Mouse (Mus musculus) lung, embryonic 16.5 days (tissue): ENCODE measurements around the gene Rnf19b. TPM values are rescaled to one million over a fixed set of nuclear protein-coding genes. Genes with fewer than 3 reads are reported as not detected.

ENCODE experiments used
- ATAC-seq: fragments of 200-750 bp; cut with Nextera tagmentation; 2 replicates; pipeline ENCODE4 v1.8.0; 2017; ENCODE audit warnings: low read depth, mild to moderate bottlenecking, moderate library complexity
- H3K27ac ChIP-seq: fragments of 300-500 bp; sonication (generic); 2 replicates; pipeline ENCODE4 v1.5.1; 2014; ENCODE audit warnings: mild to moderate bottlenecking, control low read depth, low read length
- H3K27me3 ChIP-seq: fragments of 300-500 bp; sonication (generic); 2 replicates; pipeline ENCODE4 v1.6.1; 2014; ENCODE audit warnings: low read depth, low read length, mixed read lengths; ENCODE audit not compliant: control insufficient read depth, insufficient read depth
- H3K36me3 ChIP-seq: fragments of 300-500 bp; sonication (generic); 2 replicates; pipeline ENCODE4 v1.6.1; 2014; ENCODE audit warnings: low read length; ENCODE audit not compliant: control insufficient read depth, insufficient read depth
- H3K4me1 ChIP-seq: fragments of 300-500 bp; sonication (generic); replicated peaks from 2 replicates; pipeline ENCODE4 v1.6.1; 2014; ENCODE audit warnings: low read length, mixed read lengths; ENCODE audit not compliant: control insufficient read depth, insufficient read depth
- H3K4me2 ChIP-seq: fragments of 300-500 bp; sonication (generic); 2 replicates; pipeline ENCODE4 v1.6.1; 2014; ENCODE audit warnings: low read depth, low read length, control low read depth
- H3K4me3 ChIP-seq: fragments of 300-500 bp; sonication (generic); 2 replicates; pipeline ENCODE4 v1.5.1; 2014; ENCODE audit warnings: mild to moderate bottlenecking, low read length, control low read depth
- H3K9ac ChIP-seq: fragments of 300-500 bp; sonication (generic); 2 replicates; pipeline ENCODE4 v1.6.1; 2014; ENCODE audit warnings: low read length, control low read depth
- H3K9me3 ChIP-seq: fragments of 300-500 bp; sonication (generic); 2 replicates; pipeline ENCODE4 v1.6.1; 2016; ENCODE audit warnings: low read length; ENCODE audit not compliant: control insufficient read depth
- WGBS: fragments of 180-500 bp; shearing (Covaris S2); extraction: QIAGEN DNeasy Blood & Tissue Kit; methylation state at CpG from one replicate; pipeline ENCODE4 v1.1.7; 2014; 5-methylcytosine and 5-hydroxymethylcytosine counted together
- polyA plus RNA-seq: library from polyadenylated mRNA; unstranded; fragments of >200 nt; fragmentation: Nextera tagmentation; extraction: Ambion mirVana; gene quantifications from 2 replicates; pipeline ENCODE4 v1.2.1, GENCODE M21; 2015

Rnf19b gene
- polyA plus RNA-seq, 1 experiment from 2014 or later = 7.1 TPM

GRCm38 (mm10) chr4:129049306-129050011 lies 8.6 kb upstream of the Rnf19b start:
- 5% methylated on average over 23 of the region's 23 CpGs for WGBS

GRCm38 (mm10) chr4:129050365-129050764 lies 7.7 kb upstream of the Rnf19b start:
- Histone ChIP-seq H3K4me1 (peaks cover 18% of the 10 kb centered on the region), H3K4me3 (no peak overlapping the region), H3K27me3 (peaks cover 39% of the 10 kb centered on the region), H3K9me3 (no peaks in the 10 kb centered on the region), H3K36me3 (no peaks in the 10 kb centered on the region), H3K27ac (no peak overlapping the region), H3K9ac (no peak overlapping the region), H3K4me2 (no peak overlapping the region)
- ATAC-seq = no peak
- 58% methylated on average over 4 of the region's 4 CpGs for WGBS

More at GRCm38 (mm10) chr4:129049306-129050011, 8.6 kb upstream of the Rnf19b start:
- H3K36me3 ChIP-seq = no peaks in the 10 kb centered on the region
- peaks cover 18% of the 10 kb centered on the region for H3K4me1 ChIP-seq
- peak overlapping the region; percentile 62 for H3K9ac ChIP-seq
- H3K9me3 ChIP-seq = no peaks in the 10 kb centered on the region
- no peak; the same call in none of the 2 replicates for ATAC-seq
- H3K4me2 ChIP-seq = peak overlapping the region; percentile 97
- peaks cover 39% of the 10 kb centered on the region for H3K27me3 ChIP-seq
- peak overlapping the region; percentile 46 for H3K4me3 ChIP-seq
- no peak overlapping the region for H3K27ac ChIP-seq

DNA sequence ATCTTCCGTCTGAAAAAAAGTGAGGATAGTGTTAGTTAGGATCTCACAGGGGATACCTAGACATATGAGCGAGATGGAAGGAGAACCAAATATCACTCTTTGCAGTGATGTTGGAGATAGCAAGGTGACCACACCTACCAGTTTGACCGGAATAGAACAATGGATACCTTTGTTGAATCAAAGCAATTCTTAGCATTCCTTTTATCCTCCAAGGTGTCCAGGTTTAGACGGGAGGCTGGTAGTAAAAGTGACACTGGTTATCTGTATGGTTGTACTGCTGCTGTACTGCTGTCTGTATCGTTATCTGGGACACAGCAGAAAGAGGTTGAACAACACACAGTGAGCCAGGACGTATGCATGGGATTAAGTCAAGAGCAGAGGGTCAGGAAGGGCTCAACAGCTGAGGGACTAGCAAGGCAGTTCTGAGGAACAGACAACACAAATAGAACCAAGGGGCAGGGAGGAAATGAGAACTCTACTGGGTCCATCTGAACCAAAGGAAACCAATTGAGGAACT lies 7.1 kb upstream of the Rnf19b start:
- H3K4me1 ChIP-seq = peaks cover 18% of the 10 kb centered on the region
- H3K36me3 ChIP-seq = no peaks in the 10 kb centered on the region
- H3K9ac ChIP-seq = no peak overlapping the region
- peaks cover 33% of the 10 kb centered on the region for H3K27me3 ChIP-seq
- no peak for ATAC-seq
- no peak overlapping the region for H3K4me2 ChIP-seq
- 46% methylated on average over 6 of the region's 6 CpGs for whole genome bisulfite sequencing
- H3K27ac ChIP-seq = no peak overlapping the region
- no peak overlapping the region for H3K4me3 ChIP-seq
- no peaks in the 10 kb centered on the region for H3K9me3 ChIP-seq

DNA sequence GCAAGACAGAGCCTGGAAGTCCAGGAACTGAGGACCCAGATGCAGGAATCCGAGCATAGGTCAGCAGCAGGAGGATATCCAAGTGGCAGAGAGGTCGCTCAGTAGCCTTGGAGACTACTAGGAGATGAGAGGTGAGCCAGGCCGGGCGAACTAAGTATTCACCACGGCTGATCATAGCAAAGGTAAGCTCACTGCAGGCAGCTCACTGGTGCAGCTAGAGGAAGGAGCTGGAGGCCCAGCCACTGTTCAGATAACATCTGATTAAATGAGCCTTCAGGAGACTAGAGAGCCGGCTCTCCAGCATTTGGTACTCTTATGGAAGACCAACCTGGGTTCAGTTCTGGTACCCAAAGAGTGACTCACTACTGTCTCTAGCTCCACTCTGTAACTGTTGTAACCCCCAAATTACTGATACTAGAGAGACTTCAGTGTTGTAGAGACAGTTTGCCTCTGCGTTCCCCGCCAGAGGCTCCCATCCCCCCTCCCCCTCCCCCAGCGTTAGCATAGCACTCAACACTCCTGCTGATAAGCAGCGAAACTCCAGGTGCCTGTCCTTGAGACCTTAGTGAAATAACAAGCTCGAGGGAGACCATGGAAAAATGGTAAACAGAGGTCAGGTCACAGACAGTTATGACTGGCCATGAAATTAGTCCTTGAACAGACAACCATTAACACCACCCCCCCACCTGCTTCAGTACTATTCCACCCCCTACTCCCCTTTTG lies 6.4 kb upstream of the Rnf19b start:
- Histone ChIP-seq H3K36me3 (no peaks in the 10 kb centered on the region), H3K27ac (no peak overlapping the region), H3K4me1 (peaks cover 18% of the 10 kb centered on the region), H3K9ac (no peak overlapping the region), H3K4me2 (no peak overlapping the region), H3K9me3 (no peaks in the 10 kb centered on the region), H3K4me3 (no peak overlapping the region), H3K27me3 (peaks cover 33% of the 10 kb centered on the region)
- WGBS = 19% methylated on average over 11 of the region's 11 CpGs
- no peak for ATAC-seq

- WGBS = 60% methylated on average over 12 of the region's 12 CpGs
- Histone ChIP-seq H3K4me2 (no peak overlapping the region), H3K9me3 (no peaks in the 10 kb centered on the region), H3K27me3 (peaks cover 7% of the 10 kb centered on the region), H3K4me3 (no peak overlapping the region), H3K27ac (peak overlapping the region; percentile 19), H3K36me3 (no peaks in the 10 kb centered on the region), H3K9ac (no peak overlapping the region), H3K4me1 (peaks cover 13% of the 10 kb centered on the region)
- ATAC-seq = no peak
These were observed 3.3 kb upstream of the Rnf19b start for GRCm38 (mm10) chr4:129054757-129055156.

- ATAC-seq = no peak
- no peak overlapping the region for H3K4me3 ChIP-seq
- H3K4me1 ChIP-seq = peaks cover 14% of the 10 kb centered on the region
- no peak overlapping the region for H3K9ac ChIP-seq
- no peak overlapping the region for H3K4me2 ChIP-seq
- WGBS = 81% methylated on average over 5 of the region's 5 CpGs
- H3K27ac ChIP-seq = no peak overlapping the region; the same call in 1 of the 2 replicates
- H3K27me3 ChIP-seq = no peaks in the 10 kb centered on the region; the same call in 1 of the 2 replicates
- H3K9me3 ChIP-seq = no peaks in the 10 kb centered on the region
- no peaks in the 10 kb centered on the region for H3K36me3 ChIP-seq
These were observed 2.5 kb upstream of the Rnf19b start for GRCm38 (mm10) chr4:129055562-129055961.

GRCm38 (mm10) chr4:129057533-129058206 lies 401 bp upstream of the Rnf19b start:
- H3K27ac ChIP-seq = peak overlapping the region; percentile 80
- no peaks in the 10 kb centered on the region for H3K9me3 ChIP-seq
- peak overlapping the region; percentile 90 for H3K4me3 ChIP-seq
- no peaks in the 10 kb centered on the region for H3K36me3 ChIP-seq
- H3K27me3 ChIP-seq = no peaks in the 10 kb centered on the region
- H3K9ac ChIP-seq = peak overlapping the region; percentile 92
- H3K4me1 ChIP-seq = peaks cover 14% of the 10 kb centered on the region
- peak; percentile 98 for ATAC-seq
- 4% methylated on average over 37 of the region's 44 CpGs for WGBS
- H3K4me2 ChIP-seq = peak overlapping the region; percentile 100

DNA sequence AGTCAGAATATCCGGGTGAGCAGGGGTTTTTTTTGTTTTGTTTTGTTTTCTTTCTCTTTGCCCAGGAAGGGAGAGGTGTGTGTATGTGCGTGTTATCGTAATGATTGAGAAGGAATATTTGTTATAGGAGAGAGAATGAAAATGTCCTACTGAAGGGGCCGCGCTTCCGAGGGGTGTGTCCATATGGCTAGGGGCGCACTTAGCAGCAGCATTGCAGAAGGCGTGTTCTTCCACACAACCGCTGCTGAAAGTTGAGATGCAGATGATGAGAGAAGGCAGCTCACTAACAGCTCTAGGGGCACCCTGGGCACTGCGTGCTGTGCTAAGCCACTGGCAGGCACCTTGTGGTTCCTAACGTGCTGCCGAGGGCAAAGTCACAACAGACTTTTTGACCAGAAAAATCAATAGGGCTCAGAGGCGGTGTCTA lies 1.1 kb downstream of the Rnf19b start:
- H3K4me2 ChIP-seq = peak overlapping the region; percentile 100
- WGBS = 2% methylated on average over 13 of the region's 13 CpGs
- ATAC-seq = no peak
- peaks cover 17% of the 10 kb centered on the region for H3K4me1 ChIP-seq
- H3K9ac ChIP-seq = peak overlapping the region; percentile 92
- H3K4me3 ChIP-seq = peak overlapping the region; percentile 90
- no peaks in the 10 kb centered on the region for H3K27me3 ChIP-seq
- H3K36me3 ChIP-seq = no peaks in the 10 kb centered on the region
- no peaks in the 10 kb centered on the region for H3K9me3 ChIP-seq
- H3K27ac ChIP-seq = peak overlapping the region; percentile 80; the same call in 1 of the 2 replicates

DNA sequence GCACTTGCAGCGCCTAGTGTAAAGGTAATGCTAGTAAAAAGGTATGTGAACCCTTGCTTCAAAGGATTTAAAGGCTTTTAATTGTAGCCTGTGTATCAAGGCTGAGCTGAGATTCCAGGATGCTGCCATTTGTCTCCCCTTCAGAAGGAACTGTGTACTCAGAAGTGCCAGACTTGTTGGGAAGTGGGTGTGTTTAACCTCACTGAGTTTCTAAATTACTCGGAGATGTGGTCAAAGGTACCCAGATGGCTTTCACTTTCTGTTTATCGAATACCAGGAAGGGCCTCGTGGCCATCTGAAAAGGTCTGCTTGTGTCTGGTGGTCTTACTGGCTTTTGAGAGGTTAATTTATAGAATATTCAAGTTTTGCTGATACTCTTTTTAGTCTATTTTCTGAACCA lies 1.9 kb downstream of the Rnf19b start:
- H3K4me2 ChIP-seq = peak overlapping the region; percentile 100
- no peaks in the 10 kb centered on the region for H3K9me3 ChIP-seq
- WGBS = 22% methylated on average over 4 of the region's 4 CpGs
- peaks cover 17% of the 10 kb centered on the region for H3K4me1 ChIP-seq
- no peaks in the 10 kb centered on the region for H3K27me3 ChIP-seq
- no peaks in the 10 kb centered on the region for H3K36me3 ChIP-seq
- no peak overlapping the region for H3K27ac ChIP-seq
- H3K9ac ChIP-seq = peak overlapping the region; percentile 34
- ATAC-seq = no peak
- peak overlapping the region; percentile 90 for H3K4me3 ChIP-seq
